Mouse (Mus musculus) Muller cell, postnatal 12 days (primary cell): ENCODE results near the gene Olfr299.

Experiments
- DNase-seq: peaks from one replicate; pipeline ENCODE4 v3.0.0-alpha.2; 2015; ENCODE audit errors: inconsistent ontology term

The Olfr299 gene

GRCm38 (mm10) chr7:86459621-86460020 is at the start of gene Olfr299:
Gene Olfr299, plus strand, starts transcription at chr7:86459921.
- no peak for DNase-seq

DNA sequence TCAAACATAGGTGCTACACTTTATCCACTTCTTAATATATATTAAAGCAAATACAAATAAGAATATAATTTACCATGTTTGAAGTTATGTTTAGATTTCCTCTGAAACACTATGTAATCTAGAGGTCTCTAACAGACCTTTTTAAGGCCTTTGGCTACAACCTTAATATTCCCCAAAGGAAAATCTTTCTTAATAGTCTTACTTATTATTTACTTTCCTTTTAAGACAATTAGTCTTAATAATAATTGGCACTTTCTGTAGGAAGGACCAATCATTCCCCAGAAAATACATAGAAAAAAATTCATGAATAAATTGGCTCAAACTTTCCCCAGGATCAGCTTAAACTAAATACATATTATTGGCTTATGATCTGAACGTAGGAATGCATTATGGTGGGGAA is 32.7 kb downstream of the Olfr299 start, which contains the start of gene Olfr298:
TSS of gene Olfr298 (minus strand) at position 101 of the 400 bp plus-strand sequence.
- DNase-seq = no peak
